Mouse (Mus musculus) hindbrain, embryonic 15.5 days (tissue): ENCODE results near the gene Btbd35f19. TPM values are rescaled to one million over a fixed set of nuclear protein-coding genes. Genes with fewer than 3 reads are reported as not detected.
"Not testable (repeated sequence)": the region's sequence is repeated elsewhere in the genome, so short reads cannot be mapped to it uniquely, and the experiment has no call there.

Experiments used
- ATAC-seq: fragments of 200-750 bp; cut with Nextera tagmentation; 2 replicates; pipeline ENCODE4 v1.8.0; 2017; ENCODE audit warnings: low read depth, moderate number of reproducible peaks, moderate TSS enrichment; ENCODE audit not compliant: low FRiP score
- H3K27ac ChIP-seq: fragments of 300-500 bp; sonication (generic); replicated peaks from 2 replicates; pipeline ENCODE4 v1.5.1; 2015; ENCODE audit warnings: mild to moderate bottlenecking, inconsistent platforms
- H3K27me3 ChIP-seq: fragments of 300-500 bp; sonication (generic); 2 replicates; pipeline ENCODE4 v1.6.1; 2015; ENCODE audit warnings: control low read depth, inconsistent platforms
- H3K36me3 ChIP-seq: fragments of 300-500 bp; sonication (generic); 2 replicates; pipeline ENCODE4 v1.6.1; 2015; ENCODE audit warnings: control low read depth, inconsistent platforms
- H3K4me1 ChIP-seq: fragments of 300-500 bp; sonication (generic); replicated peaks from 2 replicates; pipeline ENCODE4 v1.6.1; 2015; ENCODE audit warnings: control low read depth, inconsistent platforms
- H3K4me2 ChIP-seq: fragments of 300-500 bp; sonication (generic); 2 replicates; pipeline ENCODE4 v1.6.1; 2015; ENCODE audit warnings: moderate library complexity, mild to moderate bottlenecking, inconsistent platforms
- H3K4me3 ChIP-seq: fragments of 300-500 bp; sonication (generic); 2 replicates; pipeline ENCODE4 v1.5.1; 2015; ENCODE audit warnings: mild to moderate bottlenecking, inconsistent platforms
- H3K9ac ChIP-seq: fragments of 300-500 bp; sonication (generic); 2 replicates; pipeline ENCODE4 v1.6.1; 2015; ENCODE audit warnings: inconsistent platforms
- H3K9me3 ChIP-seq: fragments of 300-500 bp; sonication (generic); 2 replicates; pipeline ENCODE4 v1.6.1; 2016; ENCODE audit warnings: control low read depth, inconsistent platforms
- WGBS: fragments of 180-500 bp; shearing (Covaris S2); methylation state at CpG from one replicate; pipeline ENCODE4 v1.1.7; 2015; 5-methylcytosine and 5-hydroxymethylcytosine counted together
- polyA plus RNA-seq: library from polyadenylated mRNA; unstranded; fragments of >200 nt; fragmentation: Nextera tagmentation; extraction: Ambion mirVana; gene quantifications from 2 replicates; pipeline ENCODE4 v1.2.1, GENCODE M21; 2015

The Btbd35f19 gene
- polyA plus RNA-seq, result not detected in 2 replicates

GRCm38 (mm10) chrX:31383818-31384217 lies at the start of gene Btbd35f19:
TSS of gene Btbd35f19 (minus strand) at chrX:31383918.
- H3K36me3 ChIP-seq, H3K9me3 ChIP-seq, ATAC-seq, H3K4me2 ChIP-seq, H3K4me1 ChIP-seq, H3K4me3 ChIP-seq, H3K27ac ChIP-seq, H3K9ac ChIP-seq, H3K27me3 ChIP-seq: not testable (repeated sequence)
- no CpG with 5 or more reads among the region's 4 CpGs for WGBS

- ATAC-seq, H3K4me1 ChIP-seq, H3K27me3 ChIP-seq, H3K4me2 ChIP-seq, H3K4me3 ChIP-seq, H3K27ac ChIP-seq, H3K36me3 ChIP-seq, H3K9ac ChIP-seq, H3K9me3 ChIP-seq: not testable (repeated sequence)
- 86% methylated on average over 2 of the region's 4 CpGs for WGBS
Measured at GRCm38 (mm10) chrX:31341924-31342323, 41.8 kb downstream of the Btbd35f19 start.

- H3K36me3 ChIP-seq, H3K27me3 ChIP-seq, H3K4me2 ChIP-seq, H3K4me3 ChIP-seq, H3K9ac ChIP-seq, H3K4me1 ChIP-seq, H3K9me3 ChIP-seq, ATAC-seq, H3K27ac ChIP-seq: not testable (repeated sequence)
- WGBS, result no CpG with 5 or more reads among the region's 4 CpGs
Measured at GRCm38 (mm10) chrX:31336154-31336553, 47.6 kb downstream of the Btbd35f19 start, which contains the start of gene Btbd35f26. TSS of gene Btbd35f26 (plus strand) at chrX:31336454.

Other genes with a start within 250 kb of the Btbd35f19 start
- gene Spin2f, start 130.0 kb downstream of the Btbd35f19 start, polyA plus RNA-seq, result not detected in 2 replicates
- not detected in 2 replicates for gene Btbd35f26, start 47.5 kb downstream of the Btbd35f19 start, polyA plus RNA-seq
- gene Gm21883, start 190.4 kb upstream of the Btbd35f19 start, polyA plus RNA-seq, result not detected in 2 replicates
- gene Spin2e, start 235.0 kb upstream of the Btbd35f19 start, polyA plus RNA-seq, result not detected in 2 replicates